Comparison of ENCODE assay signal across 18 mouse cellular contexts in genomic region chr19:19112180-19112579, GRCm38 (mm10). TPM values are rescaled to one million over a fixed set of nuclear protein-coding genes. Genes with fewer than 3 reads are reported as not detected.
"Had no signal": no experiment of that assay in that cellular context is flagged by ENCODE, and none has a peak within 500 bp of the region (broad histone marks: within the 10 kb centered on the region; RNA-seq: fewer than 3 reads in every experiment).

No protein-coding gene starts in this region.

- H3K27ac ChIP-seq: kidney, postnatal 0 days; limb, embryonic 15.5 days; liver, embryonic 14.5 days; lung, embryonic 15.5 days; midbrain, embryonic 12.5 days; midbrain, embryonic 15.5 days; neural tube, embryonic 12.5 days; stomach, postnatal 0 days had no signal

- H3K9me3 ChIP-seq: limb, embryonic 15.5 days; lung, embryonic 15.5 days; midbrain, embryonic 12.5 days; midbrain, embryonic 15.5 days; neural tube, embryonic 12.5 days; neural tube, embryonic 15.5 days had no signal

- H3K36me3 ChIP-seq: limb, embryonic 15.5 days; lung, embryonic 15.5 days; midbrain, embryonic 12.5 days; midbrain, embryonic 15.5 days; neural tube, embryonic 12.5 days; neural tube, embryonic 15.5 days had no signal

- DNase-seq: layer of hippocampus, adult 9-11 months; liver, postnatal 0 days; lung, postnatal 10 days; lung, postnatal 4 days; right cerebral cortex, adult 18-20 months; right cerebral cortex, postnatal 14 days; thymus, postnatal 36 days had no signal

- H3K27me3 ChIP-seq: midbrain, embryonic 15.5 days had no signal

- H3K9ac ChIP-seq: limb, embryonic 15.5 days; liver, embryonic 14.5 days; liver, postnatal 0 days; lung, embryonic 15.5 days; midbrain, embryonic 12.5 days; neural tube, embryonic 12.5 days had no signal

RNA-seq across cellular contexts. Expression of gene Rorb, which starts 1.2 kb away (rescaled TPM):
- total RNA-seq: megakaryocyte progenitor cell, adult 5-6 weeks; megakaryocyte-erythroid progenitor cell, adult 5-6 weeks had no signal
- polyA plus RNA-seq: liver, embryonic 14.5 days; liver, postnatal 0 days had no signal
